Mouse (Mus musculus) embryo, embryonic 11.5 days (tissue): Measurements from ENCODE around the gene Gm3045.

Source experiments
- DNase-seq: peaks from one replicate; pipeline ENCODE4 v3.0.0-alpha.2; 2012; ENCODE audit warnings: low read depth, low spot score

Gm3045 gene

GRCm38 (mm10) chr13:56426365-56426764 lies at the start of gene Gm3045:
Gene Gm3045, plus strand, starts transcription at chr13:56426594.
- no peak for DNase-seq

- peak; percentile 41 for DNase-seq
Observed at GRCm38 (mm10) chr13:56380855-56381685, 45.3 kb upstream of the Gm3045 start.

GRCm38 (mm10) chr13:56383406-56383805 lies 43.0 kb upstream of the Gm3045 start:
- no peak for DNase-seq

GRCm38 (mm10) chr13:56386411-56386810 lies 40.0 kb upstream of the Gm3045 start:
- no peak for DNase-seq

GRCm38 (mm10) chr13:56387374-56387773 lies 39.0 kb upstream of the Gm3045 start:
- no peak for DNase-seq

GRCm38 (mm10) chr13:56388042-56388441 lies 38.4 kb upstream of the Gm3045 start:
- no peak for DNase-seq

GRCm38 (mm10) chr13:56397572-56397971 lies 28.8 kb upstream of the Gm3045 start:
- DNase-seq, result no peak

GRCm38 (mm10) chr13:56401186-56401585 lies 25.2 kb upstream of the Gm3045 start:
- no peak for DNase-seq

- DNase-seq, result no peak
Observed at GRCm38 (mm10) chr13:56403381-56404086, 22.9 kb upstream of the Gm3045 start.

GRCm38 (mm10) chr13:56404511-56405140 lies 21.8 kb upstream of the Gm3045 start:
- no peak for DNase-seq

GRCm38 (mm10) chr13:56412286-56412873 lies 14.0 kb upstream of the Gm3045 start:
- DNase-seq, result no peak

- no peak for DNase-seq
Observed at GRCm38 (mm10) chr13:56418685-56419483, 7.5 kb upstream of the Gm3045 start.

GRCm38 (mm10) chr13:56419538-56419937 lies 6.9 kb upstream of the Gm3045 start:
- DNase-seq, result no peak

- peak; percentile 65 for DNase-seq
Observed at GRCm38 (mm10) chr13:56422072-56422723, 4.2 kb upstream of the Gm3045 start.

GRCm38 (mm10) chr13:56425931-56426330 lies 463 bp upstream of the Gm3045 start:
- DNase-seq, result no peak

GRCm38 (mm10) chr13:56428724-56429500 lies 2.5 kb downstream of the Gm3045 start:
- peak; percentile 70 for DNase-seq

- DNase-seq, result no peak
Observed at GRCm38 (mm10) chr13:56432496-56432895, 6.1 kb downstream of the Gm3045 start.

GRCm38 (mm10) chr13:56433466-56433865 lies 7.1 kb downstream of the Gm3045 start:
- peak; percentile 67 for DNase-seq

- DNase-seq, result no peak
Observed at GRCm38 (mm10) chr13:56434311-56434751, 7.9 kb downstream of the Gm3045 start.
